Mouse (Mus musculus) stomach, embryonic 16.5 days (tissue): ENCODE measurements at regions not wholly inside any gene's neighbourhood (a gene's known extent, or its start where the extent isn't known, plus 50 kb on each side); places are given as distances from the start of the nearest gene placed in this dataset.

Experiments
- ATAC-seq: fragments of 200-750 bp; cut with Nextera tagmentation; 2 replicates; pipeline ENCODE4 v1.8.0; 2017; ENCODE audit warnings: moderate number of reproducible peaks, moderate TSS enrichment; ENCODE audit not compliant: insufficient read depth, low FRiP score
- H3K27ac ChIP-seq: fragments of 300-500 bp; sonication (generic); 2 replicates; pipeline ENCODE4 v1.5.1; 2014; ENCODE audit warnings: low read length
- H3K27me3 ChIP-seq: fragments of 300-500 bp; sonication (generic); 2 replicates; pipeline ENCODE4 v1.6.1; 2014; ENCODE audit warnings: low read length, control low read depth, mixed read lengths; ENCODE audit not compliant: control insufficient read depth, insufficient read depth
- H3K36me3 ChIP-seq: fragments of 300-500 bp; sonication (generic); 2 replicates; pipeline ENCODE4 v1.6.1; 2014; ENCODE audit warnings: low read length; ENCODE audit not compliant: control insufficient read depth, insufficient read depth
- H3K4me1 ChIP-seq: fragments of 300-500 bp; sonication (generic); 2 replicates; pipeline ENCODE4 v1.6.1; 2014; ENCODE audit warnings: low read length, control low read depth, mixed read lengths; ENCODE audit not compliant: control insufficient read depth, insufficient read depth
- H3K4me2 ChIP-seq: fragments of 300-500 bp; sonication (generic); 2 replicates; pipeline ENCODE4 v1.6.1; 2014; ENCODE audit warnings: low read depth, low read length, mixed read lengths
- H3K4me3 ChIP-seq: fragments of 300-500 bp; sonication (generic); replicated peaks from 2 replicates; pipeline ENCODE4 v1.5.1; 2014; ENCODE audit warnings: mild to moderate bottlenecking, low read length
- H3K9ac ChIP-seq: fragments of 300-500 bp; sonication (generic); 2 replicates; pipeline ENCODE4 v1.6.1; 2014; ENCODE audit warnings: low read length
- H3K9me3 ChIP-seq: fragments of 300-500 bp; sonication (generic); replicated peaks from 2 replicates; pipeline ENCODE4 v1.6.1; 2016; ENCODE audit warnings: low read length, control low read depth; ENCODE audit not compliant: control insufficient read depth
- WGBS: fragments of 180-500 bp; shearing (Covaris S2); extraction: QIAGEN DNeasy Blood & Tissue Kit; methylation state at CpG from one replicate; pipeline ENCODE4 v1.1.7; 2014; 5-methylcytosine and 5-hydroxymethylcytosine counted together

DNA sequence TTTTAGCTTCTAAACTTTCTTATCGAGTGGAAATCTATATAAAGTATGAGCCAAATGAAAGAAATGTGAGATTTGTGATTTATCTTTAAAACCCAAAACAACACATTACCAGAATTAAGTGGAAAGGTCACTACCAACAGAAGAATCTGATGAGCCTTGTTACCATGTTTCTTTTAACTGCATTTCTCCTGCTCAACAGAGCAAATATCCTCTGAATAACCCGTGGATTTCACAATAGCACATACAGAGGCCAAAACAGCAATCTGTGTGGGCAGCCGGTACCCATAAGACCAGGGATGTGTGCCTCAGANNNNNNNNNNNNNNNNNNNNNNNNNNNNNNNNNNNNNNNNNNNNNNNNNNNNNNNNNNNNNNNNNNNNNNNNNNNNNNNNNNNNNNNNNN lies 85.3 kb downstream of the 4930444P10Rik start:
- WGBS, result 75% methylated on average over 3 of the region's 3 CpGs
- no peaks in the 10 kb centered on the region for H3K36me3 ChIP-seq
- no peak overlapping the region for H3K9ac ChIP-seq
- no peak for ATAC-seq
- H3K9me3 ChIP-seq, result no peaks in the 10 kb centered on the region
- no peaks in the 10 kb centered on the region for H3K27me3 ChIP-seq
- H3K27ac ChIP-seq, result no peak overlapping the region
- H3K4me1 ChIP-seq, result no peaks in the 10 kb centered on the region
- no peak overlapping the region for H3K4me3 ChIP-seq
- H3K4me2 ChIP-seq, result no peak overlapping the region

DNA sequence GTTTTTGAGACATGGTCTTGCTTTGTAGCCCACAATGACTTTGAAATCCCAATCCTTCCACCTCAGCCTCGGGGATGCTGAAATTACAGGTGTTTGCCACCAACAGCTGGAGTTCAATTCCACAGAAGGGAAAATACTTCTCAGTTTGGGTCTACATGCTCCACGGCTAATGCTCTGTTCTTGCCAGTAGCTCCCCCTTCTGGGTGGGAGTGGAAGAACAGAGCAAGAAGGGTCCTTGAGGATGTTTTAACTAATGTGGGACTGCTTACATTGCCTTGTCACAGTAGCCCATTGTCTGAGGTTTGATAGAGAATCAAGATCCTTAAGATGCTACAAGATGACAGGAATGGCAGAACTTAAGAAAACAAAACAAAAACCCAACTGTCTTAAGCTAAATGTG lies 86.2 kb downstream of the 4930444P10Rik start:
- Histone ChIP-seq H3K4me1 (no peaks in the 10 kb centered on the region), H3K4me2 (no peak overlapping the region), H3K9ac (no peak overlapping the region), H3K36me3 (no peaks in the 10 kb centered on the region), H3K4me3 (no peak overlapping the region), H3K9me3 (no peaks in the 10 kb centered on the region), H3K27me3 (no peaks in the 10 kb centered on the region), H3K27ac (no peak overlapping the region)
- ATAC-seq, result no peak
- WGBS, result 77% methylated on average over 2 of the region's 2 CpGs

DNA sequence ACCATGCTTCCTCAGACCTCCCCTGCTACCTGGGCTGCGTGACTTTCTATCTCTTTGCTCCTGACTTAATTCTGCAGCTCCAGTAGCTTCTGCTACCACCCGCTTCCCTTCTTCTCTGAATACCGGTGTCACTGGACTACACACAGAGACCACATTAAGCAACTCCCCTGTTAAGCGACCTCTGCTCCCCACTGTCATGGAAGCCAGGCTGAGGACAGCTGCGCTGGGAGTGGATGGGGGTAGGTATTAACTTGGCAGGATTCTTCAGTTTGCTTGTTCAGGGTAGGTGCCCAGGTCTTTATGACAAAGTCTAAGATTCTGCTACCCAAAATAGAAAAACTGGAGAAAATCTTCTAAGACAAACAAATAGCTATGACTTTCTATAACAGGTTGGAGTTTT lies 96.0 kb downstream of the 4930444P10Rik start:
- H3K36me3 ChIP-seq, result no peaks in the 10 kb centered on the region
- H3K4me2 ChIP-seq, result no peak overlapping the region
- no peak overlapping the region for H3K4me3 ChIP-seq
- WGBS, result 79% methylated on average over 5 of the region's 5 CpGs
- H3K9ac ChIP-seq, result no peak overlapping the region
- no peak overlapping the region for H3K27ac ChIP-seq
- H3K27me3 ChIP-seq, result no peaks in the 10 kb centered on the region
- H3K4me1 ChIP-seq, result 0 out of 2 replicates have a peak, but pooled peaks cover 3% of the 10 kb centered on the region
- ATAC-seq, result no peak
- no peaks in the 10 kb centered on the region for H3K9me3 ChIP-seq

DNA sequence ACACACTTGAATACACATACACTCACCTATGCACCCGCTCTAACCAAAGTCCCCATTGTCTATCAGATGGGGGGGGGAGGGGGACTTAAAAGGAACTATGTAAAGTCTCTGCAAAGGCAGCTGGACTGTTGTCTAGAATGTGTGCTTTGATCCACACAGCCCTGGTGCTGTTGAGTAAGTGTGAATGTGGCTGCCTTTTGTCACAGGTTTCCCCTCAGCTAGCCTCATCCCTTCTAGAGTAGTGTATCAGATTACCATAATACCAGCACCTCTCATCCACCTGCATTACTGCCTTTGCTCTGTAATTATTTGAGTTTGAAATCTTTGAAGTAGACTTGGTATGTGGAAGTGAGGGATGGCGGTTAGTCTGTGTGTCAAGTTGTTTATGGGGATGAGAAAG lies 96.8 kb downstream of the 4930444P10Rik start:
- Histone ChIP-seq H3K4me3 (no peak overlapping the region), H3K4me1 (peaks cover 5% of the 10 kb centered on the region; the same call in 1 of the 2 replicates), H3K36me3 (no peaks in the 10 kb centered on the region), H3K4me2 (no peak overlapping the region), H3K27me3 (no peaks in the 10 kb centered on the region), H3K9me3 (no peaks in the 10 kb centered on the region), H3K9ac (no peak overlapping the region), H3K27ac (no peak overlapping the region)
- ATAC-seq, result no peak
- 47% methylated on average over 2 of the region's 2 CpGs for WGBS

DNA sequence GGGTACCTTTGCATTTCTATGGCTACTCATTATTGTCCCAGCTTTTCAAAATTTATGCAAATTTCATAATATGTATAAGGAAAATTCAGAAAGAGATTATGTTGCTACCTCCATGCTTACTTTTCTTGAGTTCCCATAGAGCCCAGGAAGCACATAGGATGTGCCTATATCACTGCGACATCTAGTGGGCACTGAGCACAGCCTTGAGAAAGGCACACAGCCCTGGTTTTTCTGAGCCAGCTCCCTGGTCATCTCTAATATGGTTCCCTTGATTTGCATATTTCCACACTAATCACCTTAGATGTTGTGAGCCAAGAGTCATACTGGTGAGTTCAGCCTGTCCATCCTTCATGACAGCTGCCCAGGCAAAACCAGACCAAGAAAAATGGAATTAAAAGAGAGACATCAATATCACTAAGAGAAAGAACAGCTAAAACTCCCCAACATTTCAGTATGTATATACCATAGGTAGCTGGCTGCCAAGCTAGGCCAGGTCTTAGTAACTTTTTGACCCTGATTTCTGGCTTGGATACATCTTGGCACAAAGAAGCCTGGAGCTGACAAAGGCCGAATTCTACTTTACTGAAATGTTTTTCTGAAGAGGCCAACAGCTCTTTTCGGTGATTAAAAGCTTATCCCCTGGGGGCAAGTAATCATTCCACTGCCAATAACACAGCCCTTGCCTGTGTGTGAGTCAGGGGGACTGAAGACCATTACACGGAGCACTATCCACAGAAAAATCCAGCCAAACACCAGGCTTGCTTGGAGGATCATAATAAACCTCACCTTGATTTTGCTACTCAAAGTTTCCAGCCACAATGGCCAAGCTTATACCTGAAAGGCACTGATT lies 99.3 kb downstream of the 4930444P10Rik start:
- Histone ChIP-seq H3K4me2 (no peak overlapping the region), H3K27me3 (no peaks in the 10 kb centered on the region), H3K4me1 (peaks cover 5% of the 10 kb centered on the region; the same call in 1 of the 2 replicates), H3K9me3 (no peaks in the 10 kb centered on the region), H3K27ac (no peak overlapping the region), H3K4me3 (no peak overlapping the region), H3K36me3 (no peaks in the 10 kb centered on the region), H3K9ac (no peak overlapping the region)
- 53% methylated on average over 4 of the region's 4 CpGs for WGBS
- ATAC-seq, result peak; percentile 70

DNA sequence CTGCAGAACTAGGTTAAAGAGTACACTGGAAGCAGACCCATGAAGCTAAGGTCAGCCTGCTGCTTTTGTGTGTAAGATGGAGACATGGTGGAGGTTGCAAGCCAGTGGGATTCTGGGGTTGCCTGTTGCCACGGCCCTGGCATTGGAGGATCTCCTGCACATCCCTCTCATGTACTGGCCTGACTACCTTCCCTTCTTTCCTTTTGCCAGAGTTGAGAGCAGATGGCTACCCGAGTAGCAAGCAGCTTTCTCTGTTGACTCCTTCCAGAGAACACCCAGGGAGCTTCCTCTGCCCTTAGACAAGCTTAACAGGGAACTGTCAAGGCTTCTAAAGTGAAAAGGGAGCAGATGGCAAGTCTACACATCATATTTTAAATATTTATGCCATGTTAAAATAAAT lies 102.1 kb downstream of the 4930444P10Rik start:
- Histone ChIP-seq H3K9ac (no peak overlapping the region), H3K27ac (peak overlapping the region; percentile 54; the same call in 1 of the 2 replicates)
- peak; percentile 28; the same call in 1 of the 2 replicates for ATAC-seq

DNA sequence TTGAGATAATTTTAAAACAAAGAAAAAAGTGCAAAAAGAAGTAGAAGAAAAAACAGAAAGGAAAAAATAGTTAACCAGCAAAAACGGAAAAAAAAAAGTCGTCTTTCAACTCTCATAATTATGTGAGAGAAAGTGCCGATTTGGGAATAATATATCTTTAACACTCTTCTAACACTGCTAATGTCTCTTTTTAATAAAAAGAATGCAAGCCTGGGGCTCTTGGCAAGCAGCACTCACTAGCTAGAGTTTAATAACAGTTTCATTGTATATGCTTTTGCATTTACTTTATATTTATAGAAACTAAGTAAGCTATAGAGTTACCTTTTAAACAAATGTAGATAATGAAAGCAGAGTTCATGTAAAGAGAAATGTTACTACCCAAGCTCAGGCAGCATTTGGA lies 107.5 kb downstream of the 4930444P10Rik start:
- Histone ChIP-seq H3K4me2 (no peak overlapping the region), H3K9ac (no peak overlapping the region), H3K4me1 (0 out of 2 replicates have a peak, but pooled peaks cover 3% of the 10 kb centered on the region), H3K36me3 (no peaks in the 10 kb centered on the region), H3K9me3 (no peaks in the 10 kb centered on the region), H3K4me3 (no peak overlapping the region), H3K27me3 (no peaks in the 10 kb centered on the region), H3K27ac (no peak overlapping the region)
- WGBS, result 52% methylated on average over 3 of the region's 3 CpGs
- ATAC-seq, result no peak

More for the DNA sequence above, 102.1 kb downstream of the 4930444P10Rik start:
- 38% methylated on average over 2 of the region's 2 CpGs for WGBS
- no peaks in the 10 kb centered on the region for H3K9me3 ChIP-seq
- H3K4me2 ChIP-seq, result no peak overlapping the region
- peaks cover 8% of the 10 kb centered on the region; the same call in 1 of the 2 replicates for H3K4me1 ChIP-seq
- no peaks in the 10 kb centered on the region for H3K36me3 ChIP-seq
- H3K27me3 ChIP-seq, result no peaks in the 10 kb centered on the region
- no peak overlapping the region for H3K4me3 ChIP-seq

DNA sequence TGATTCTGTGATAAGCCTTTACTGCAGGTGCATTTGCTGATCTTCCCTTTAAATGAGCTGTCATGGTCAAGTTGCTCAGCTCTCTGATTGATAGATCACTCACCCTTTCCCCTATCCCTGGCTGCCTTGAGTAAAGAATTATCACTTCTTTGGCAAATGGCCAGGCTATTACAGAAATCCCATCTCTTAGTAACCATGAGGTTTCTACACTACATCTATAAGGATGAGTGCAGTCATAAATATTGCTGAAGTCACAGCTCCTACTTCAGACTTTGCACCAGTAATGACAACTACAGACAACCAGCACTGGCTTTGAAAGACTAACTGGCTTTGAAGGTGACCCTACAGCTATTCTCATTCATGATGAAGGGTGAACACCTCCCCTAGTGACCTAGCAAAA lies 113.8 kb downstream of the 4930444P10Rik start:
- H3K4me3 ChIP-seq, result no peak overlapping the region
- no peaks in the 10 kb centered on the region for H3K27me3 ChIP-seq
- no peak overlapping the region for H3K4me2 ChIP-seq
- H3K4me1 ChIP-seq, result no peaks in the 10 kb centered on the region
- H3K9me3 ChIP-seq, result no peaks in the 10 kb centered on the region
- ATAC-seq, result no peak
- no peaks in the 10 kb centered on the region for H3K36me3 ChIP-seq
- no peak overlapping the region for H3K9ac ChIP-seq
- no peak overlapping the region for H3K27ac ChIP-seq

DNA sequence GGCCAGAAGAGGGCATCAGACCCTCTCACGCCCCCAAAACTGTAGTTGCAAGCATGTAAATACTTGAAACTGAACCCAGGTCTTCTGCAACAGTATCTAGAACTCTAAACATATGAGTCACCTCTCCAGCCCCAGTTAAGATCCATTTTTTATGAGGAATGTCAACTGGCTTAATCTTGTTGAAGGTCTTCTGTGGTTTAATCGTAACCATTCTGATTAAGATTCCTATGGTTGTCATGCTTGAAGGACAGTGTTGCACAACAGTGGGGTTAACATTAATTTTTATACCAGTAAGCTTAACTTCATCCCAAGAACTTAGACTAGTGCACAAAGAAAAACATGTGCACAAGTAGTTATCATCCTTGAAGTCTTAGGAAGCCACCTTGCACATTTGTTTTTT lies 133.5 kb downstream of the 4930444P10Rik start:
- Histone ChIP-seq H3K9me3 (no peaks in the 10 kb centered on the region), H3K4me2 (no peak overlapping the region), H3K4me3 (no peak overlapping the region), H3K4me1 (no peaks in the 10 kb centered on the region), H3K36me3 (no peaks in the 10 kb centered on the region), H3K27ac (no peak overlapping the region), H3K9ac (no peak overlapping the region), H3K27me3 (no peaks in the 10 kb centered on the region)
- 78% methylated on average over 2 of the region's 2 CpGs for WGBS
- no peak for ATAC-seq
